Mouse (Mus musculus): ENCODE measurements around the gene Vti1a. TPM values are rescaled to one million over a fixed set of nuclear protein-coding genes. Genes with fewer than 3 reads are reported as not detected.
A peak's percentile ranks its signal among the peaks of the same experiment; 100 is the strongest.

Vti1a gene
- polyA plus RNA-seq, 1 experiment from 2014 or later, result 19.4 TPM

DNA sequence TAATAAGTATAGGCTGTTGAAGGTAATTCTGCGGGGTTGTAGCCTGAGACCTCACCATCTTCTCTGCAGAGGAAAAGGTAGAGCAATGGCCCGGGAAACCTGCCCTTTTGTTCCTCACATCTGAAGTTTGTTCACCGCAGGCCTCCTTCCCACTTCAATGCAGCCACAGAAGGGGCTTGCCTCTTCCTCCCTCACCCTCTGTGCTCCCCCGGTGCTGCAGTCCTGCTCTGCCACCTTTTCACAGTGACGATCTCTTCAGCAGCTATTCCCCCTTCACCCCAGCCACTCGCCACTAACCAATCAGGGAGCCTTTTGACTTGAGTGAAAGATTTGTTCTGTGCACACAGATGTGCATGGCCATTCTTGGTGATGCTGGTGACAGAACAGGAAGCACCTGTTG is 92.4 kb downstream of the Vti1a start:
- WGBS, result 70% methylated on average over 6 of the region's 6 CpGs
- no peak for ATAC-seq (ENCODE audit: low FRiP score, low TSS enrichment)

DNA sequence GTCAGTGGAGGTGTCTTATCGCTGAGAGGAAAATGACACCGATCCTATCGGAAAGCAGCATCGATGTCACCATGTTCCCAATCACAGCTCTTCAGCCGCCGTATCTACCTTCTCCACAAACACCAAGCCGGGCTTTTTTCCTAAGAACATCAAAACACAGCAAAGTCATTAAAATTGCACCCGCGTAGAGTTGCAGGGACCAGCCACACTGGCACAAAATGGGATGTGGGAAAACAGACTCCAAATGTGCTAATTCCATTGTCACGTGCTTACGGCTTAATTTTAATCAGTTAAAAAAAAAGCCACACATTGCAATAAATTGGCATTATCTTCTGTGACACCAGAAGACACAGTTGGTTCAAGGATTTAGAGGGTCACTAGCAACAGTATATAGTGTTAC is 95.3 kb downstream of the Vti1a start:
- Histone ChIP-seq H3K27me3 (ENCODE audit: control insufficient read depth, insufficient read depth, low read length) (no peaks in the 10 kb centered on the region), H3K4me1 (replicated peaks; ENCODE audit: control insufficient read depth, insufficient read depth) (no peaks in the 10 kb centered on the region; the same call in 1 of the 2 replicates), H3K9me3 (ENCODE audit: control insufficient read depth, low read length) (no peaks in the 10 kb centered on the region), H3K4me3 (ENCODE audit: low read depth, low read length) (no peak overlapping the region), H3K9ac (ENCODE audit: low read length) (no peak overlapping the region), H3K36me3 (ENCODE audit: control insufficient read depth, insufficient read depth, low read length) (no peaks in the 10 kb centered on the region), H3K27ac (replicated peaks) (no peak overlapping the region), H3K4me2 (replicated peaks; ENCODE audit: low read depth) (no peak overlapping the region)
- ATAC-seq (ENCODE audit: low FRiP score, low TSS enrichment) (no peak), DNase-seq (ENCODE audit: low spot score) (no peak)
- TF ChIP-seq CTCF (IDR thresholded peaks at IDR 0.05; ENCODE audit: low read depth), result no peak
- no peak for TF ChIP-seq EP300 (optimal IDR thresholded peaks at IDR 0.05)
- 93% methylated on average over 11 of the region's 11 CpGs for WGBS

More for the DNA sequence above, 92.4 kb downstream of the Vti1a start:
- no peak for DNase-seq (ENCODE audit: low spot score)
- Histone ChIP-seq H3K9ac (ENCODE audit: low read length) (no peak overlapping the region), H3K4me2 (replicated peaks; ENCODE audit: low read depth) (no peak overlapping the region), H3K4me1 (replicated peaks; ENCODE audit: control insufficient read depth, insufficient read depth) (no peaks in the 10 kb centered on the region; the same call in 1 of the 2 replicates), H3K4me3 (ENCODE audit: low read depth, low read length) (no peak overlapping the region), H3K9me3 (ENCODE audit: control insufficient read depth, low read length) (no peaks in the 10 kb centered on the region), H3K36me3 (ENCODE audit: control insufficient read depth, insufficient read depth, low read length) (no peaks in the 10 kb centered on the region), H3K27me3 (ENCODE audit: control insufficient read depth, insufficient read depth, low read length) (no peaks in the 10 kb centered on the region), H3K27ac (replicated peaks) (no peak overlapping the region)
- TF ChIP-seq CTCF (IDR thresholded peaks at IDR 0.05; ENCODE audit: low read depth) (no peak), EP300 (optimal IDR thresholded peaks at IDR 0.05) (no peak)

DNA sequence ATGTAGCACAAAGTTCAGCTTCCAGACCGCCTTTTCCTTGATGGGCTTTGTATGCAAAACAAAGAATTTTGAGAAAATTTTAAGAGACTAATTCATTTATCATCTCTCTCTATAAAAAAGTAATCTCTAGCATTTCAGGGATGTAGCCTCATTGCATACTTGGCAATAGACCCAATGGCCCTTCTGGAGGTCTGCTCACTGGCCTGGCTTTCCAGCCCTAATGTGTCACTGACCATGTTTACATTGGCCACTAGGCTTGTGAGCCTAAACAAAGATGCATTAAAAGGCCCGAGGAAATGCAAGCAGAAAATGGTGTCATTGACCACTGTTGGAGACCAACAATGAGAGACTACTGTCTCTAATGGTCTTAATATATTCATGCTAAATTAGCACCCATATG is 95.8 kb downstream of the Vti1a start:
- no peak for DNase-seq (ENCODE audit: low spot score)
- no peaks in the 10 kb centered on the region for H3K27me3 ChIP-seq (ENCODE audit: control insufficient read depth, insufficient read depth, low read length)
- no peak overlapping the region for H3K4me2 ChIP-seq (replicated peaks; ENCODE audit: low read depth)
- H3K4me3 ChIP-seq (ENCODE audit: low read depth, low read length), result no peak overlapping the region
- no peak overlapping the region for H3K27ac ChIP-seq (replicated peaks)
- no peaks in the 10 kb centered on the region for H3K36me3 ChIP-seq (ENCODE audit: control insufficient read depth, insufficient read depth, low read length)
- ATAC-seq (ENCODE audit: low FRiP score, low TSS enrichment), result no peak
- no peaks in the 10 kb centered on the region; the same call in 1 of the 2 replicates for H3K4me1 ChIP-seq (replicated peaks; ENCODE audit: control insufficient read depth, insufficient read depth)
- no peaks in the 10 kb centered on the region for H3K9me3 ChIP-seq (ENCODE audit: control insufficient read depth, low read length)
- H3K9ac ChIP-seq (ENCODE audit: low read length), result no peak overlapping the region
- TF ChIP-seq EP300 (optimal IDR thresholded peaks at IDR 0.05), result no peak
- no peak for TF ChIP-seq CTCF (IDR thresholded peaks at IDR 0.05; ENCODE audit: low read depth)
- 53% methylated on average over 2 of the region's 2 CpGs for WGBS

DNA sequence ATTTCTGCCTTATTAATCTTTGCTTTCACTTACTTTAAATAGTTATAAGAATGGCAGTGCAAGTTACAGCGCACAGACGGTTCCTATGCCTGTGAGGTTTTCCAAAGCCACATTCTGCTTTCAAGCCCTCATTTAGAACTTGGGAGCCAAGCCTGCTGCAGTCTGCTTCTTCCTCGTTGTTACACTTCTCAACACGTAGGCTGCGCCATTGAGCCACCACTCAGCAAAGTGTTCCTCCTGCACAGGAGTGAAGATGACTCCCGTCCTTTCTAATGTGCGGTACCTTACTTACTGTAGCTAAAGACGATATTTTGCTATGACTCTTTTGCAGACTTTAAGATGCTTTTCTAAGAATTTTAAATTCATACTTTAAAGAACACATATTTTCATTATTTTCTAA is 98.0 kb downstream of the Vti1a start:
- TF ChIP-seq CTCF (IDR thresholded peaks at IDR 0.05; ENCODE audit: low read depth), result peak; percentile 90
- no peak for TF ChIP-seq EP300 (optimal IDR thresholded peaks at IDR 0.05)
- 42% methylated on average over 8 of the region's 8 CpGs for WGBS
- Histone ChIP-seq H3K9me3 (ENCODE audit: control insufficient read depth, low read length) (no peaks in the 10 kb centered on the region), H3K27ac (replicated peaks) (no peak overlapping the region), H3K27me3 (ENCODE audit: control insufficient read depth, insufficient read depth, low read length) (no peaks in the 10 kb centered on the region), H3K4me3 (ENCODE audit: low read depth, low read length) (no peak overlapping the region), H3K4me2 (replicated peaks; ENCODE audit: low read depth) (no peak overlapping the region), H3K4me1 (replicated peaks; ENCODE audit: control insufficient read depth, insufficient read depth) (no peaks in the 10 kb centered on the region; the same call in 1 of the 2 replicates), H3K36me3 (ENCODE audit: control insufficient read depth, insufficient read depth, low read length) (no peaks in the 10 kb centered on the region), H3K9ac (ENCODE audit: low read length) (no peak overlapping the region)
- ATAC-seq (ENCODE audit: low FRiP score, low TSS enrichment) (no peak), DNase-seq (ENCODE audit: low spot score) (peak; percentile 67)

DNA sequence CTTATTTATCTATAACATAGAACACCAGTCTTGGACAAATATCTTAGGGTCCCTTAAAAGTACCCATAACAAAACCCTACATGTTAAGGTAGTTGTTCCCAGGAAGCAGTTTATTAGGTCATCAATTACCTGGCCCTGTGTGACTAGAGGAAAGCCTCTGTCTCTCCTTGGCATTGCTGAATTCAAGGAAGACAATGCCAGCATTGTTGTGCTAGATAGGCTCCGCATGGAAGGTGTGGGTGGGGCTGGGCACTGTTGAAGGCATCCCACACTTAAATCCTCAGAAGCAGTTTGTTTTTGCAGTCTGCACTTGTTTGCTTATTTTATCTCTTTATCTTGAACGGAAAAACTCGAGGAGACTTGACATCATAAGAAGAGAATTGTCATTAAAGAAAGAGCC is 102.7 kb downstream of the Vti1a start:
- ATAC-seq (ENCODE audit: low FRiP score, low TSS enrichment), result no peak
- Histone ChIP-seq H3K36me3 (ENCODE audit: control insufficient read depth, insufficient read depth, low read length) (no peaks in the 10 kb centered on the region), H3K9ac (ENCODE audit: low read length) (no peak overlapping the region), H3K4me2 (replicated peaks; ENCODE audit: low read depth) (no peak overlapping the region), H3K4me1 (replicated peaks; ENCODE audit: control insufficient read depth, insufficient read depth) (no peaks in the 10 kb centered on the region), H3K9me3 (ENCODE audit: control insufficient read depth, low read length) (no peaks in the 10 kb centered on the region), H3K27me3 (ENCODE audit: control insufficient read depth, insufficient read depth, low read length) (no peaks in the 10 kb centered on the region), H3K27ac (replicated peaks) (no peak overlapping the region), H3K4me3 (ENCODE audit: low read depth, low read length) (no peak overlapping the region)
- TF ChIP-seq CTCF (IDR thresholded peaks at IDR 0.05; ENCODE audit: low read depth) (no peak), EP300 (optimal IDR thresholded peaks at IDR 0.05) (no peak)
- 40% methylated on average over 3 of the region's 3 CpGs for WGBS
- no peak for DNase-seq (ENCODE audit: low spot score)

DNA sequence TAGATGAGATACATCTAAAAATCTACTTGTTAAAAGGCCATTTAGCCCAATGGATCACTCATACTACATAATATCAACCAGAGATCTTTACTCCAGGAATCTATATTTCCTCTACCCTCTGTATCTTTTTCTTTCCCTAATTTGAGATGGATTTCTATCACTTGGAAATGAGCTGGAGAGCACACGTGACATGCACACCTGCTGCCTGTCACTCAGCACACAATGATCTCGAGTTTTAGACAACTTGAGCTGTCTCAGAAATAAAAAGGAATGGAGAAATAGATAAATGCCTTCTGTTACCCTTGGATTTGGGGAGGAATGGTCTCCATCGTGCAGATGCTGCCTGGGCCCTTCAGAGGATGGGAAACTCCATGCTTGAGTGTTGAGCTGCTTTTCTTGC is 103.9 kb downstream of the Vti1a start:
- no peaks in the 10 kb centered on the region for H3K9me3 ChIP-seq (ENCODE audit: control insufficient read depth, low read length)
- no peak for TF ChIP-seq CTCF (IDR thresholded peaks at IDR 0.05; ENCODE audit: low read depth)
- no peak for TF ChIP-seq EP300 (optimal IDR thresholded peaks at IDR 0.05)
- H3K9ac ChIP-seq (ENCODE audit: low read length), result no peak overlapping the region
- no peak overlapping the region for H3K4me2 ChIP-seq (replicated peaks; ENCODE audit: low read depth)
- no peaks in the 10 kb centered on the region for H3K27me3 ChIP-seq (ENCODE audit: control insufficient read depth, insufficient read depth, low read length)
- H3K4me1 ChIP-seq (replicated peaks; ENCODE audit: control insufficient read depth, insufficient read depth), result no peaks in the 10 kb centered on the region
- 77% methylated on average over 3 of the region's 3 CpGs for WGBS
- ATAC-seq (ENCODE audit: low FRiP score, low TSS enrichment), result no peak
- H3K27ac ChIP-seq (replicated peaks), result no peak overlapping the region
- DNase-seq (ENCODE audit: low spot score), result no peak
- H3K36me3 ChIP-seq (ENCODE audit: control insufficient read depth, insufficient read depth, low read length), result no peaks in the 10 kb centered on the region
- H3K4me3 ChIP-seq (ENCODE audit: low read depth, low read length), result no peak overlapping the region

Measured in stomach, postnatal 0 days (tissue).